Mouse (Mus musculus) brain, embryonic 14.5 days (tissue): ENCODE measurements around the gene Snrnp40.

Source experiments
- CTCF ChIP-seq: fragments of 200-500 bp; IDR thresholded peaks from 2 replicates; pipeline ENCODE4 v1.5.1; 2012; ENCODE audit warnings: inconsistent platforms, mild to moderate bottlenecking, moderate library complexity, borderline replicate concordance; ENCODE audit not compliant: insufficient read depth, insufficient read length; ENCODE audit errors: extremely low read depth
- POLR2A ChIP-seq: fragments of 200-500 bp; IDR thresholded peaks from 2 replicates; pipeline ENCODE4 v1.6.1; 2012; ENCODE audit warnings: mild to moderate bottlenecking, inconsistent platforms, borderline replicate concordance; ENCODE audit not compliant: poor library complexity, insufficient read depth, insufficient read length, severe bottlenecking; ENCODE audit errors: extremely low read depth

DNA sequence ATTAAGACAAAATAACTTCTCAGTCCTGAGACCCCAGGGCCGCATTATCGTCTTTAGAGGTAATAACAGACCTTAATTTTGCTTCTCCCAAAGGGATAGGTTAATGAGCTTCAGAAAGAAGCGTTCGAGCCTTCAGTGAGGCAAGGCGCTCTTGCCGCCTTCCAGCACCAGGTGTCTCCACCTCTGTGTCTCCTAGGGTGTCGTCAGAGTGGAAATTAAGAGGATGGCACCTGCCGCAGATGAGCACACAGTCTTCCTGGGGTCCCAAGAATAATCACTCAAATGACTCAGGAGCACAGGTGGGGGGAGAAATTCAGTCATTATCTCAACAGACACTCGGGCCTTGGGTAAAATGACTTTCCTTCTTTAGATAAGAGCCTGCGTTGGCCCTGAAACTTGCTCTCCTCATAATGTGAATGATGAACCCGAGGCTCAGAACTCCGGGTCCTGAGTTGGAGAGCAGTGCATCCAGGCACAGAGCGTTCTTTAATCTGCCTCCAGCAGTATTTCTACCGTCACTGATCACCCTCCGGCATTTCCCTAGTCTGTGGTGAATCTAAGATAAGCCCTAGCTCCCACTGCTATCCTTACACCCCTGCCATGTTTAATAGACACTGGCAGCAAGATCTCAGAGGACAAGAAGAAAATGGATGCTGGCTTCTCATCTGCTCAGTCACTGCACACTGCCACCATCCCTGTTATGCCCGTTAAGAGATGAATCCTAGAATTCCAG is 9.1 kb upstream of the Snrnp40 start:
- TF ChIP-seq CTCF = 0 out of 2 replicates have a peak, but pooled peaks have one; percentile 15
- TF ChIP-seq POLR2A = no peak
